Mouse (Mus musculus) heart, embryonic 11.5 days (tissue): Measurements from ENCODE around the gene 1700031F05Rik. TPM values are rescaled to one million over a fixed set of nuclear protein-coding genes. Genes with fewer than 3 reads are reported as not detected.
"Not testable (repeated sequence)": the region's sequence is repeated elsewhere in the genome, so short reads cannot be mapped to it uniquely, and the experiment has no call there.

Source experiments
- ATAC-seq: fragments of 200-750 bp; cut with Nextera tagmentation; replicated peaks from 2 replicates; pipeline ENCODE4 v1.8.0; 2017; ENCODE audit warnings: moderate library complexity; ENCODE audit not compliant: insufficient number of reproducible peaks, low FRiP score, low TSS enrichment
- H3K27ac ChIP-seq: fragments of 300-500 bp; sonication (generic); 2 replicates; pipeline ENCODE4 v1.5.1; 2014; ENCODE audit warnings: mild to moderate bottlenecking, low read depth, low read length
- H3K27me3 ChIP-seq: fragments of 300-500 bp; sonication (generic); 2 replicates; pipeline ENCODE4 v1.6.1; 2014; ENCODE audit warnings: mild to moderate bottlenecking, low read length, mixed read lengths; ENCODE audit not compliant: control insufficient read depth, insufficient read depth
- H3K36me3 ChIP-seq: fragments of 300-500 bp; sonication (generic); 2 replicates; pipeline ENCODE4 v1.6.1; 2014; ENCODE audit warnings: mild to moderate bottlenecking, low read length, moderate library complexity, mixed read lengths; ENCODE audit not compliant: control insufficient read depth, insufficient read depth
- H3K4me1 ChIP-seq: fragments of 300-500 bp; sonication (generic); 2 replicates; pipeline ENCODE4 v1.6.1; 2014; ENCODE audit warnings: low read length; ENCODE audit not compliant: control insufficient read depth, insufficient read depth
- H3K4me2 ChIP-seq: fragments of 300-500 bp; sonication (generic); 2 replicates; pipeline ENCODE4 v1.6.1; 2014; ENCODE audit warnings: mild to moderate bottlenecking, moderate library complexity
- H3K4me3 ChIP-seq: fragments of 300-500 bp; sonication (generic); 2 replicates; pipeline ENCODE4 v1.5.1; 2014; ENCODE audit warnings: low read depth, low read length
- H3K9ac ChIP-seq: fragments of 300-500 bp; sonication (generic); 2 replicates; pipeline ENCODE4 v1.6.1; 2014; ENCODE audit warnings: mild to moderate bottlenecking, low read depth, low read length, moderate library complexity
- H3K9me3 ChIP-seq: fragments of 300-500 bp; sonication (generic); replicated peaks from 2 replicates; pipeline ENCODE4 v1.6.1; 2016; ENCODE audit warnings: low read length; ENCODE audit not compliant: control insufficient read depth
- WGBS: fragments of 180-500 bp; shearing (Covaris S2); extraction: QIAGEN DNeasy Blood & Tissue Kit; methylation state at CpG from one replicate; pipeline ENCODE4 v1.1.7; 2014; ENCODE audit not compliant: insufficient replicate concordance; 5-methylcytosine and 5-hydroxymethylcytosine counted together
- polyA plus RNA-seq: library from polyadenylated mRNA; unstranded; fragments of >200 nt; fragmentation: Nextera tagmentation; extraction: Ambion mirVana; gene quantifications from 2 replicates; pipeline ENCODE4 v1.2.1, GENCODE M21; 2014

Gene 1700031F05Rik
- polyA plus RNA-seq: not detected in 2 replicates

DNA sequence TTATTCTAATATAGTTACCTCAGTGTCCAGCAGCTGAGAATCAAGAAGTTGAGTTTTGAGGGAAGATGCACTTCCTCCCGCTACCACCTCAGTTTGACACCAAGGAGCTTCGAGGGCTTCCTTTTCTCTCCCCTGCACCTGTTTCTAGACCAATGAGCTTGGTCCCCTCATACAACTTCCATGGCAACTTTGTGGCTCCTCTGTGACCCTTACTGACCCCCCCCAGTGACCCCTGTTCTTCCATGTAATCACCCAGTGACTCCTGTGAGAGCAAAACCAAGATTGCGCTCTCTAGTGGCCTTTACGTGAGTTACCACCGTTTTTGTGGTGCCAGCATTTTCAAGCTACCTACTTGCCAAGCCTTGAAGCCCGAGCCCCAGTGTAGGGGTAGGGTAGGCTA, at the start of gene 1700031F05Rik:
1700031F05Rik (minus strand) TSS at position 101 of the 400 bp plus-strand sequence.
- no peak for ATAC-seq

DNA sequence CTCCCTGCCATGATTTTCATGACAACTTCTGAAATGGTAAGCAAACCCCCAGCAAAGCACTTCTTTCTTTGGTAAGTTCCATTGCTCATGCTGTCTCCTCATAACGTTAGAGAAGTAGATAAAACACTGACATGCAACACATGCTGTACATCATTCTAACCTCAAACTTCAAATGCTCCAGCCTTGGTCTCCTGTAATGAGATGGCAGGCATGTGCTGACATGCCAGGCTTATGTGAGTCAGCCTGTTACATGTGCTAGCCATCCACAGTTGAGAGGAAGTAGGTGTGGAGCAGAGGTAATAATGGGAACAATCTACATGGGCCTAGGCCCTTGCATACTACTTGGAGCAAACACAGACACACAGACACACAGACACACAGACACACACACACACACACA, 47.1 kb upstream of the 1700031F05Rik start:
- H3K27ac ChIP-seq, H3K27me3 ChIP-seq, H3K4me2 ChIP-seq, H3K4me1 ChIP-seq, H3K9ac ChIP-seq, ATAC-seq, H3K36me3 ChIP-seq, H3K9me3 ChIP-seq, H3K4me3 ChIP-seq: not testable (repeated sequence)
- 77% methylated on average over 1 of the region's 1 CpGs for WGBS

More for the DNA sequence above, at the start of gene 1700031F05Rik:
- no peaks in the 10 kb centered on the region for H3K27me3 ChIP-seq
- H3K27ac ChIP-seq: no peak within 1 kb of the TSS
- no peak within 1 kb of the TSS for H3K9ac ChIP-seq
- H3K4me3 ChIP-seq: no peak within 1 kb of the TSS
- WGBS: 88% methylated on average over 6 of the region's 6 CpGs
- no peak within 1 kb of the TSS for H3K4me2 ChIP-seq
- no peaks in the 10 kb centered on the region for H3K36me3 ChIP-seq
- no peaks in the 10 kb centered on the region for H3K4me1 ChIP-seq
- H3K9me3 ChIP-seq: no peaks in the 10 kb centered on the region

DNA sequence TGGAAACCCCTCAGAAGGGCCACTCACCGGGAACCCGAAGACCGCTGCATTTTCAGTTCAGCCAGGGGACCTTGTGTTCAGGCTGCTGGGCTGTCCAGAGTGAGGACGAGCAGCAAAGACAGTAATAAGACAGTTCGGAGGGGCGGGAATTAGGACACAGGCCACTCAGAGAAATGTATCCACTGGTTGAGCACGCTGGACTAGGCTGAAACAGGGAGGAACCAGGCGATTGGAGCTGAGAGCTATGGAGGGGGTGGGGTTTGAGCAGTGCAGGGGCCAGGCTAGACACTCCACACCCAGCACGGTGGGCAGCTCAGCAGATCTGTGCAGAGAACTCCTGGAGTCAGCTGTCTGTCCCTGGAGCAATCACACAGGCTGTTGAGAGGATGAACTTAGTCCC, 40.8 kb upstream of the 1700031F05Rik start, which contains the start of the genes Dmrtc1a and 1700011M02Rik:
Dmrtc1a (minus strand) TSS at position 101 of the 400 bp plus-strand sequence.
1700011M02Rik (plus strand) TSS at position 319 of the 400 bp plus-strand sequence.
- H3K4me3 ChIP-seq, ATAC-seq, H3K4me2 ChIP-seq, H3K9me3 ChIP-seq, H3K4me1 ChIP-seq, H3K27me3 ChIP-seq, H3K27ac ChIP-seq, H3K9ac ChIP-seq, H3K36me3 ChIP-seq: not testable (repeated sequence)
- WGBS: 81% methylated on average over 5 of the region's 9 CpGs

DNA sequence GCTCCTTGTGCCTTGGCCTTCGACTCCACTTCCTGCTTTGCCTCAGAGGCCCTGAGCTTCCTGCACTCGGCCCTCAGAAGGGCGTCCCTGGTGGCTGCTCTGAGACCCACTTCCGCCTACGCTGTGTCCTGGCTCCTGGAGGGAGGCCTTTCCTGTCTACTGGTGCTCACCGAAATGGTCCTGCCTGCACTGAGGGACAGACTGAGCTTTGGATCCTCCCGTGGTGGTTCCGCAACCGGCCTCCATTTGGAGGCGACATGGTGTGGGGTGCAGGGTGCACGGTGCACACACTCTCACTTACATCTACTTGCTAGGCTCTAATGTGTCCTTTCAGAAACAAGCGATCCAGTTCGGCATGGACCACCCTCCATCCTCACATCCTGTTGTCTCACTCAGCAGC, 13.3 kb downstream of the 1700031F05Rik start, which contains the start of gene Dmrtc1c2:
Dmrtc1c2 (minus strand) TSS at position 101 of the 400 bp plus-strand sequence.
- H3K27me3 ChIP-seq, H3K9ac ChIP-seq, H3K4me2 ChIP-seq, ATAC-seq, H3K27ac ChIP-seq, H3K4me1 ChIP-seq, H3K9me3 ChIP-seq, H3K36me3 ChIP-seq, H3K4me3 ChIP-seq: not testable (repeated sequence)
- 86% methylated on average over 1 of the region's 13 CpGs for WGBS

GRCm38 (mm10) chrX:102812311-102812710, 55.5 kb downstream of the 1700031F05Rik start:
- H3K27me3 ChIP-seq: no peaks in the 10 kb centered on the region
- no peaks in the 10 kb centered on the region for H3K4me1 ChIP-seq
- no peak overlapping the region for H3K9ac ChIP-seq
- no peak for ATAC-seq
- WGBS: 46% methylated on average over 4 of the region's 4 CpGs
- no peaks in the 10 kb centered on the region for H3K9me3 ChIP-seq
- H3K4me3 ChIP-seq: no peak overlapping the region
- H3K4me2 ChIP-seq: no peak overlapping the region
- H3K36me3 ChIP-seq: no peaks in the 10 kb centered on the region
- no peak overlapping the region for H3K27ac ChIP-seq

Other genes starting within 250 kb of the 1700031F05Rik start
- 9.9 and 12.1 TPM in 2 replicates for gene Phka1, start 223.7 kb downstream of the 1700031F05Rik start, polyA plus RNA-seq
- gene Gm3880, start 181.0 kb downstream of the 1700031F05Rik start, polyA plus RNA-seq: not detected in 2 replicates
- not detected in 2 replicates for gene Gm9112, start 160.3 kb downstream of the 1700031F05Rik start, polyA plus RNA-seq
- gene Dmrtc1b, start 160.1 kb downstream of the 1700031F05Rik start, polyA plus RNA-seq: not detected in 2 replicates
- not detected in 2 replicates for gene Dmrtc1c1, start 65.0 kb downstream of the 1700031F05Rik start, polyA plus RNA-seq
- gene Dmrtc1c2, start 13.4 kb downstream of the 1700031F05Rik start, polyA plus RNA-seq: 0.17 TPM in 1 of 2 replicates, not detected in the other
- gene Dmrtc1a, start 40.7 kb upstream of the 1700031F05Rik start, polyA plus RNA-seq: 0.30 and 0.39 TPM in 2 replicates
- gene 1700011M02Rik, start 40.9 kb upstream of the 1700031F05Rik start, polyA plus RNA-seq: not detected in 2 replicates
- gene 1700018G05Rik, start 60.4 kb upstream of the 1700031F05Rik start, polyA plus RNA-seq: not detected in 2 replicates